Mouse (Mus musculus): ENCODE measurements around the gene Cdh23. TPM values are rescaled to one million over a fixed set of nuclear protein-coding genes. Genes with fewer than 3 reads are reported as not detected.
A peak's percentile ranks its signal among the peaks of the same experiment; 100 is the strongest.

Cdh23 gene
- polyA plus RNA-seq, 1 experiment from 2014 or later: 0.06 TPM

DNA sequence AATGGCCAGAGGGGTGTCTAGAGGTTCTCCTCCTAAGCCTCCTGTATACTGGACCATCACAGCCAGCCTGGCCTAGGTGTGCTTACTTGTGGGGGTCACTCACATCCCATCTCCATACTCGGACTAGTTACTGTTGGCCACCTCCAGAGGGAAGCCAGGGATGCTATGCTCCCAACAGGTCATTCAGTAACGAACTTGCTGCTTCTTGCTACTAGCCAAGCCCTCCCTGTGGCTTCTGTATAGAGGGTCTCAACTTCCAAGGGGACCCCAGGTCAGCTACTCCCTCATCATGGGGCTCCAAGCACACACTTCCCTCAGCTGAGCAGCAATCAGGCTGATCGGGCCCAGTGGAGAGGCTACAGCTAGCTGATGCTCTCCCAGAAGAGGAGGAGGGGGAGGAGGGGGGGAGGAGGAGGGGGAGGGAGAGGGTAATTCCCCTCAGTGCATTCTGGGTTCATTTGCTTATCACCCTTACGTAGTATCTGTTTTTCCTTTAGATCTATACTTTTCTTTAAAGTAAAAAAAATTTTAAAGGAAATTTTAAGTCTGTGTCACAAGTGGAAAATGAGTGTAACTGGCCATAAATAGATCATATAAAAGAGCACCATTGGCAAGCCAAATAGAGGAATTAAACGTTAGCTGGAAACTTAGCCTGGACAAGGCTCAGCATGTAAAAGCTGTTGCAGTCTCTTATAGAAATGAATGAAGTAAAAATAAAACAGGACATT lies 346.0 kb downstream of the Cdh23 start:
- Histone ChIP-seq H3K4me2 (peak overlapping the region; percentile 19; the same call in 1 of the 2 replicates), H3K4me3 (peak overlapping the region; percentile 29), H3K27me3 (replicated peaks) (0 out of 2 replicates have a peak, but pooled peaks cover 15% of the 10 kb centered on the region), H3K9me3 (replicated peaks) (no peaks in the 10 kb centered on the region), H3K27ac (ENCODE audit: poor library complexity, severe bottlenecking) (peak overlapping the region; percentile 61; the same call in 1 of the 2 replicates), H3K9ac (no peak overlapping the region), H3K36me3 (no peaks in the 10 kb centered on the region), H3K4me1 (replicated peaks) (peaks cover 72% of the 10 kb centered on the region)
- 39% methylated on average over 5 of the region's 5 CpGs for WGBS
- no peak for ATAC-seq (ENCODE audit: insufficient number of reproducible peaks, low FRiP score)

DNA sequence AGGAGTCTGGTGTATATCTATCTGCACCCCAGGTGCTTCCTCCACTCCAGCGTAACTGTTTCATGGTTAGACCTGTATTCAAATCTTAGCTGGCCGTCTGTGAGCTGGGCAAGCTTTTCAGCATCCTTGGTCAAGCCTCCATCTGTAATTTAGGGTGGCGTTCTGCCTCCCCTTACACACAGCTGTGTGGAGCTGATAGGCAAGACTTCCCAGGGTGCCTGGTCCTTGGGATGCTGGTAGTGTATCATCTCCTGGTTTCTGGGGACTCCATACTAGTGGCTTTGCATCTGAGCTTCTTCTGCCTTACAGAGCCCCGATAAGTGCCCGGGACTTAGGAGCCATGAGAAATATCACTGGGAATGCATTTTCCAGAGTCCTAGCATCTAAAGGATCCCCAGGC lies 346.6 kb downstream of the Cdh23 start:
- ATAC-seq (ENCODE audit: insufficient number of reproducible peaks, low FRiP score): no peak
- H3K9ac ChIP-seq: no peak overlapping the region
- no peaks in the 10 kb centered on the region for H3K36me3 ChIP-seq
- H3K9me3 ChIP-seq (replicated peaks): no peaks in the 10 kb centered on the region
- 0 out of 2 replicates have a peak, but pooled peaks cover 15% of the 10 kb centered on the region for H3K27me3 ChIP-seq (replicated peaks)
- WGBS: 74% methylated on average over 5 of the region's 5 CpGs
- H3K27ac ChIP-seq (ENCODE audit: poor library complexity, severe bottlenecking): no peak overlapping the region
- H3K4me1 ChIP-seq (replicated peaks): peaks cover 66% of the 10 kb centered on the region
- no peak overlapping the region for H3K4me2 ChIP-seq
- H3K4me3 ChIP-seq: no peak overlapping the region

DNA sequence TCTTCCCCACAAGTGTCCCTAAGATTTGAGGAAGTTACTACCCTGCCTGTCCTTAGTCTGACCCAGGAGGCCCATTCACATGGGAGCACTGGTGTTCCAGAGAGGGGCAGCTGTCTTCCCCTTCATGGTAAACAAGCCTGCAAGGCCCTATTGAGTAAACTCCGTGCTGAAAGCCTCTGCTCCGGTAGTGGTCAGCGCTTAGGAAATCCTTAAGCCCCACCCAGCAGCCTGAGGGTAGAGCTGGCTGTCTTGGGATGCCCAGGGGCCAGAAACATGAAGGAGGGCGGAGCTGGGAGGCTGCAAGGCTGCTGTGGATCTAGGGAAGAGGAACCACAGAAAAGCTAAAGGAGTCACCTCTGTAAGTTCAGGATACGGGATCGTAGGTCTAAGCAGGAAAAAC lies 347.2 kb downstream of the Cdh23 start:
- no peak overlapping the region for H3K27ac ChIP-seq (ENCODE audit: poor library complexity, severe bottlenecking)
- ATAC-seq (ENCODE audit: insufficient number of reproducible peaks, low FRiP score): no peak
- H3K4me2 ChIP-seq: no peak overlapping the region

DNA sequence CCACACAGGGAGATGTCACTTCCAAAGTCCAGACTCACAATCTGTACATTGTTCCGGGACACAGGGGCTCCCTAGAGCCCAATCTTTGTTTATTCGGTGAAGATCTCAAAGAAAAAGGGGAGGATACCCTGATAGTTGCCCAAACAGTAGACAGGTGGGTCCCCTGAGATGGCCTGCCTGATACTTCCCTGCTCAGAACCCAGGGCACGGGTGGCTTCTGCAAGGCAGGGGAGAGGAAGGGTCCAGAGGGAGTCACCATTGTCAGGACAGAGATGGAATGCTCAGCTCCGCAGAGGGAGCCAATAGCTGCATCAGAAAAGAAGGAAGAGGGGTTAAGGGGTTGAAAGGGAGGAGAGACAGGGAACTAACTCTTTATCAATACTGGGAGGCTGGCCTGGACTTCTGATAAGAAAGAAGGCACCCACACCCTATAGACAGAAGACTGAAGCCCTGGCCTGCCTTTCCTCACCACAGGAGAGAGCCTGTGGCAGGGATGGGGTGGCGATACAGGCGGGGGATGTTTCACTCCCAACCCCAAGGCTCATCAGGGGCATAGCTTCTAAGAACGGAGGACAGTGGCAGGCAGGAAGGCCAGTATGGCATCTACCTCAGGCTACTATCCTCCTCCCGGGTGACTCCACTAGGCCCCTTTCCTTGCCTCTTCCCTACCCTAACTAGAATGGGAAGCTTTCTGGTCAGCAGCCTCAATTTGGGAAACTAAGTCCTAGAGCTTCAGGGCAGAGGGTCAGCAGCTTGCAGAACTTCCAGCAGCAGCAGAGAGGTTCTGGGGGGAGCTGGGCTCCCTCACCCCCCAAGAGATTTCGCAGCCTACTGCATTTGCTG lies 348.3 kb downstream of the Cdh23 start:
- Histone ChIP-seq H3K27ac (ENCODE audit: poor library complexity, severe bottlenecking) (no peak overlapping the region), H3K4me2 (peak overlapping the region; percentile 66), H3K36me3 (no peaks in the 10 kb centered on the region), H3K27me3 (replicated peaks) (0 out of 2 replicates have a peak, but pooled peaks cover 15% of the 10 kb centered on the region), H3K9ac (no peak overlapping the region), H3K9me3 (replicated peaks) (no peaks in the 10 kb centered on the region), H3K4me3 (peak overlapping the region; percentile 38; the same call in 1 of the 2 replicates), H3K4me1 (replicated peaks) (peaks cover 69% of the 10 kb centered on the region)
- no peak for ATAC-seq (ENCODE audit: insufficient number of reproducible peaks, low FRiP score)
- WGBS: 29% methylated on average over 9 of the region's 9 CpGs

More for the DNA sequence above, 347.2 kb downstream of the Cdh23 start:
- Histone ChIP-seq H3K4me3 (no peak overlapping the region), H3K36me3 (no peaks in the 10 kb centered on the region), H3K9me3 (replicated peaks) (no peaks in the 10 kb centered on the region), H3K4me1 (replicated peaks) (peaks cover 67% of the 10 kb centered on the region), H3K9ac (no peak overlapping the region), H3K27me3 (replicated peaks) (0 out of 2 replicates have a peak, but pooled peaks cover 15% of the 10 kb centered on the region)
- 39% methylated on average over 6 of the region's 6 CpGs for WGBS

DNA sequence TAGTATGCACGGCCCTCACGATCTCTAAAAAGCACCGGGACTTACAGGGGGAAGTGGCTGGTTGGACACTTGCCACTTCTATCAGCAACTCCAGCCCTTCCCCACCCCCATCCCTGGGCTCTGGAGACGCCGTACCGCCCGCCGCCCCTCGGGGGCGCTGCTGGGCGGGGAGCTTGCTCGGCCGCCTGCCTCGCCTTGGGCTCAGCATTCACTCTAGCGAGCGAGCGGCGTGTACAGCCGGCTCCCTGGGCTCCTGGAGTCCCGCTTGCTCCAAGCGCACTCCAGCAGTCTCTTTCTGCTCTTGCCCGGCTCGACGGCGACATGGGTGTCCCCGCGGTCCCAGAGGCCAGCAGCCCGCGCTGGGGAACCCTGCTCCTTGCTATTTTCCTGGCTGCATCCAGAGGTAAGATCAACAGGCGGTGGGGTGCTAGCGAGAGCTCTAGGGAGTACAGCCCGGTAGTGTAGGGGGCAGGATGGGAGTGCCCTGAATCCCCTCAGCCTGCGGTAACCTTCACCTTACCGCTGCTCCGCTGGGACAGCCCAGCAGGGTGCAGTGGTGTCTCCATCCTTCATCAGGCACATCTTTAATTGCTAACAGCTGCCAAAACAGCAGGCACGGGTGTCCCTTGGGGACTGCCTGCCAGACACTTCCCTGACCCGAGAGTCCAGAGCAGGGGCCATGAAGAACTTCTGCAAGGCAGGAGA lies 349.4 kb downstream of the Cdh23 start, which contains the start of gene Vsir:
Gene Vsir, plus strand, starts transcription at position 151 of the 705 bp plus-strand sequence.
- Histone ChIP-seq H3K27ac (ENCODE audit: poor library complexity, severe bottlenecking) (no peak within 1 kb of the TSS), H3K4me3 (peak within 1 kb of the TSS; percentile 38), H3K9ac (peak within 1 kb of the TSS; percentile 35; the same call in 1 of the 2 replicates), H3K9me3 (replicated peaks) (no peaks in the 10 kb centered on the region), H3K4me1 (replicated peaks) (peaks cover 58% of the 10 kb centered on the region), H3K4me2 (peak within 1 kb of the TSS; percentile 66), H3K36me3 (no peaks in the 10 kb centered on the region), H3K27me3 (replicated peaks) (0 out of 2 replicates have a peak, but pooled peaks cover 15% of the 10 kb centered on the region)
- ATAC-seq (ENCODE audit: insufficient number of reproducible peaks, low FRiP score): peak; percentile 56
- under 1% methylated on average over 37 of the region's 37 CpGs for WGBS

DNA sequence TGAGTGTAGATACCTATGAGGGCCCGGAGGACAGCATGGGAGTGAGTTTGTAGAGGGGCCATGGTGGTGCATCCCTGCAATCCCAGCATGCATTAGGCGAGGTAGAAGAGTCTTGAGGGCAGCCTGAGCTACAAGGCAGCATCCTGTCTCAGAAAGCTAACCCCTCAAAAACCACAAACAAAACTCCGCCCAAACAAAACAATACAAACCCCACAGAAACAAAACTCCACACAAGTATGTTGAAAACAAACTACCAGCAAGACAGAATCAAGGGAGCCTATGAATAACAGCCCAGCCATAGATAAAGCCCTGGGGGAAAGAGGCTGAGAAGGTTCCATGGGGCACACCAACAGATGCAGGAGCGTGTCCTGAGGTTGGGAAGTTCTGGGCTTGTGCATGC lies 350.2 kb downstream of the Cdh23 start:
- H3K4me2 ChIP-seq: peak overlapping the region; percentile 66
- H3K36me3 ChIP-seq: no peaks in the 10 kb centered on the region
- ATAC-seq (ENCODE audit: insufficient number of reproducible peaks, low FRiP score): no peak
- no peak overlapping the region for H3K9ac ChIP-seq
- H3K4me3 ChIP-seq: 0 out of 2 replicates have a peak overlapping the region, but pooled peaks have one; percentile 38
- 0 out of 2 replicates have a peak, but pooled peaks cover 15% of the 10 kb centered on the region for H3K27me3 ChIP-seq (replicated peaks)
- peaks cover 50% of the 10 kb centered on the region for H3K4me1 ChIP-seq (replicated peaks)
- 79% methylated on average over 4 of the region's 4 CpGs for WGBS
- no peaks in the 10 kb centered on the region for H3K9me3 ChIP-seq (replicated peaks)
- no peak overlapping the region for H3K27ac ChIP-seq (ENCODE audit: poor library complexity, severe bottlenecking)

DNA sequence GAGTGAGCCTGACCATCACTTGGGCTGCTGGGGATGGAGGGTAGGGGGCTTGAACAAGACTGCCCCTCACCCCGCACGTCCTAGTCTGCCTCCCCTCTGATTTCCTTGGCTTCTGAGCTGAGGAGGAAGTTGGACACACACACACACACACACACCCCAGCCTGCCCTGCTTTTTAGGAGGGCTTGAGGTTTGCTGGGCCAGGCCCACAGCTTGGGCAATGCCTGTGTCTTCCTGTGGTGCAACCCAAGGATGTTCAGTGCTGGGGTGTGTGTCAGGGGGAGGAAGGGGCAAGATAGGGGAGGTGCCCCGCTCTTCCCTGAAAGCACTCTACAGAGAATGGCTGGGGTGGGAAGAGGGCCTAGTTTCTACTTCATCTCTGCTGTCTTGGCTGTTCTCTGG lies 352.2 kb downstream of the Cdh23 start:
- Histone ChIP-seq H3K4me3 (no peak overlapping the region), H3K4me1 (replicated peaks) (peaks cover 39% of the 10 kb centered on the region), H3K4me2 (no peak overlapping the region), H3K36me3 (no peaks in the 10 kb centered on the region), H3K9ac (no peak overlapping the region), H3K9me3 (replicated peaks) (no peaks in the 10 kb centered on the region), H3K27ac (ENCODE audit: poor library complexity, severe bottlenecking) (0 out of 2 replicates have a peak overlapping the region, but pooled peaks have one; percentile 8), H3K27me3 (replicated peaks) (0 out of 2 replicates have a peak, but pooled peaks cover 15% of the 10 kb centered on the region)
- WGBS: 61% methylated on average over 3 of the region's 3 CpGs
- ATAC-seq (ENCODE audit: insufficient number of reproducible peaks, low FRiP score): no peak

DNA sequence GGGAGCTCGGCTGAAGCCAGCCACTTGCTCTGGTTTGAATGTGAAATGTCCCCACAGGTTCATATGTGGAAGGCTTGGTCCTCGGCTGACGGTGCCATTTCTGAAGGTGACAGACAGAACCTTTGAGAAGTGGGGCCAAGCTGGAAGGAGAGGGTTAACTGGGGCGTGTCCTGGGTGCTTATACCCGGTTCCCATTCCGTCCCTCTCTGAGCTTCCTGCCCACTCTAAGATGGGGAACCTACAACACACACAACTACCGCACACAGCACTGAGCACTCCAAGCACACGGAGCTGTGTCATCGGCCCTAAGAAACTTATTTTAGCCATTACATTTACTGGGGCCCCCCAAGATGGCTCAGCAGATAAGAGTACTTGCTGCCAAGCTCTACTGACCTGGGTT lies 354.8 kb downstream of the Cdh23 start:
- 65% methylated on average over 9 of the region's 9 CpGs for WGBS
- H3K27me3 ChIP-seq (replicated peaks): 0 out of 2 replicates have a peak, but pooled peaks cover 5% of the 10 kb centered on the region
- no peaks in the 10 kb centered on the region for H3K9me3 ChIP-seq (replicated peaks)
- H3K36me3 ChIP-seq: no peaks in the 10 kb centered on the region
- H3K4me3 ChIP-seq: no peak overlapping the region
- H3K4me2 ChIP-seq: no peak overlapping the region
- ATAC-seq (ENCODE audit: insufficient number of reproducible peaks, low FRiP score): no peak
- H3K9ac ChIP-seq: no peak overlapping the region
- peaks cover 14% of the 10 kb centered on the region for H3K4me1 ChIP-seq (replicated peaks)
- no peak overlapping the region for H3K27ac ChIP-seq (ENCODE audit: poor library complexity, severe bottlenecking)

DNA sequence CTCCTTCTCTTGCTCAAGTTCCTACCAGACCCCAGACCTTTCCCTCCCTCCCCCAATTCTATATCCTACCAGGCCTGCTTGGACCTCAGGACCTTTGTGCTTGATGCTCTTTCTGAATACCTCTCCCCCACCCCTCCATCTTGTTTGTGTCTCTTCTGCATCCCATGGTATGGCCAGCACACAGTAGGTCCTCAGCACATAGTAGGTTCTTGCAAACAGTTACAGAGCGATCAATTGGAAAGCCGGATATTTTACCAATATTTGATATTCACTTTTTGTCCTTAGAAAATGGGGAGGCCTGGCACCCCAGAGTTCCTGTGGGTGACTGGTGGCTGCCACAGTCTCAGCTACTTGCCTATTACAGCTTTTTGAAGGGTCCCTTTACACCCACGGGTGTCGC lies 361.3 kb downstream of the Cdh23 start:
- H3K4me2 ChIP-seq: no peak overlapping the region
- no peaks in the 10 kb centered on the region; the same call in 1 of the 2 replicates for H3K9me3 ChIP-seq (replicated peaks)
- no peaks in the 10 kb centered on the region; the same call in 1 of the 2 replicates for H3K27me3 ChIP-seq (replicated peaks)
- no peak overlapping the region for H3K4me3 ChIP-seq
- no peak for ATAC-seq (ENCODE audit: insufficient number of reproducible peaks, low FRiP score)
- no peak overlapping the region for H3K9ac ChIP-seq
- H3K27ac ChIP-seq (ENCODE audit: poor library complexity, severe bottlenecking): no peak overlapping the region
- H3K36me3 ChIP-seq: no peaks in the 10 kb centered on the region
- peaks cover 11% of the 10 kb centered on the region for H3K4me1 ChIP-seq (replicated peaks)
- WGBS: 90% methylated on average over 4 of the region's 4 CpGs

DNA sequence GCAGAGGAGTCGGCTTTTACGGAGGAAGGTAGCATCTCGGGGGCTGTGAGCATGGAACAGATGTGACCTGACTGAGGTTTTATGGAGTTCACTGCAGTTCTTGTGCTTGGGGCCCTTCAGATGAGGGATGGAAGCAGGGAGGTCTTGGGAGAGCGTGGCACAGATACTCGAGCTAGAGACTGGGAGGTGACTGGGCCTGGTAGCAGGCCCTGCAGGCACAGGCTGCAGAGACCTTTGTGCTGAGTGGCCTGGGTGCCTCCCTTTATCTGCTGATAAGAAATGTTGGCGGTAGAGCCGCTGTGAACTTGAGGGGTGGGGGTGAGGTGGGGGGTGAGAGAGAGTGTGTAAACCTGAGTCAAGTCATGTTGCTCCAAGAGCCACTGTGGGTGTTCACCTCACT lies 361.7 kb downstream of the Cdh23 start:
- H3K27ac ChIP-seq (ENCODE audit: poor library complexity, severe bottlenecking): no peak overlapping the region
- H3K9me3 ChIP-seq (replicated peaks): no peaks in the 10 kb centered on the region; the same call in 1 of the 2 replicates
- no peak overlapping the region for H3K9ac ChIP-seq
- H3K36me3 ChIP-seq: no peaks in the 10 kb centered on the region
- H3K4me1 ChIP-seq (replicated peaks): peaks cover 15% of the 10 kb centered on the region
- H3K4me2 ChIP-seq: no peak overlapping the region
- ATAC-seq (ENCODE audit: insufficient number of reproducible peaks, low FRiP score): no peak
- WGBS: 40% methylated on average over 7 of the region's 7 CpGs
- H3K4me3 ChIP-seq: no peak overlapping the region
- H3K27me3 ChIP-seq (replicated peaks): no peaks in the 10 kb centered on the region; the same call in 1 of the 2 replicates

Data from heart, embryonic 12.5 days (tissue).